Mouse (Mus musculus): ENCODE measurements around the gene Sh2d6. TPM values are rescaled to one million over a fixed set of nuclear protein-coding genes. Genes with fewer than 3 reads are reported as not detected.

The Sh2d6 gene
- 0.10 TPM in 1 of 2 replicates, not detected in the other for polyA plus RNA-seq (2015; fragmentation: Nextera tagmentation; extraction: Ambion mirVana)

GRCm38 (mm10) chr6:72521607-72522006 is at the start of gene Sh2d6:
Sh2d6 (minus strand) TSS chr6:72521707.
- Histone ChIP-seq H3K4me3 (replicated peaks; ENCODE audit: low read depth, low read length) (no peak within 1 kb of the TSS), H3K4me2 (ENCODE audit: low read length) (no peak within 1 kb of the TSS), H3K9ac (ENCODE audit: low read depth, low read length) (no peak within 1 kb of the TSS), H3K27me3 (ENCODE audit: insufficient read depth, low read length) (no peaks in the 10 kb centered on the region), H3K4me1 (replicated peaks; ENCODE audit: insufficient read depth, low read length) (peaks cover 15% of the 10 kb centered on the region), H3K9me3 (replicated peaks; ENCODE audit: low read length) (no peaks in the 10 kb centered on the region), H3K27ac (no peak within 1 kb of the TSS), H3K36me3 (ENCODE audit: insufficient read depth, low read length) (no peaks in the 10 kb centered on the region)
- TF ChIP-seq CTCF (IDR thresholded peaks at IDR 0.05; ENCODE audit: low read depth): no peak
- DNase-seq (ENCODE audit: low spot score) (no peak), ATAC-seq (replicated peaks; ENCODE audit: low FRiP score, low read depth) (no peak)
- 90% methylated on average over 5 of the region's 5 CpGs for WGBS

- WGBS: 79% methylated on average over 10 of the region's 10 CpGs
- Histone ChIP-seq H3K4me3 (replicated peaks; ENCODE audit: low read depth, low read length) (no peak overlapping the region), H3K9ac (ENCODE audit: low read depth, low read length) (no peak overlapping the region), H3K9me3 (replicated peaks; ENCODE audit: low read length) (no peaks in the 10 kb centered on the region), H3K4me2 (ENCODE audit: low read length) (no peak overlapping the region), H3K36me3 (ENCODE audit: insufficient read depth, low read length) (0 out of 2 replicates have a peak, but pooled peaks cover 7% of the 10 kb centered on the region), H3K27me3 (ENCODE audit: insufficient read depth, low read length) (no peaks in the 10 kb centered on the region), H3K27ac (no peak overlapping the region), H3K4me1 (replicated peaks; ENCODE audit: insufficient read depth, low read length) (no peaks in the 10 kb centered on the region)
- no peak for ATAC-seq (replicated peaks; ENCODE audit: low FRiP score, low read depth)
- TF ChIP-seq CTCF (IDR thresholded peaks at IDR 0.05; ENCODE audit: low read depth): no peak
- DNase-seq (ENCODE audit: low spot score): no peak
These were observed 49.3 kb upstream of the Sh2d6 start for GRCm38 (mm10) chr6:72570644-72571397.

- WGBS: 86% methylated on average over 10 of the region's 10 CpGs
- Histone ChIP-seq H3K4me3 (replicated peaks; ENCODE audit: low read depth, low read length) (no peak overlapping the region), H3K9me3 (replicated peaks; ENCODE audit: low read length) (no peaks in the 10 kb centered on the region), H3K27ac (no peak overlapping the region), H3K27me3 (ENCODE audit: insufficient read depth, low read length) (no peaks in the 10 kb centered on the region), H3K9ac (ENCODE audit: low read depth, low read length) (no peak overlapping the region), H3K36me3 (ENCODE audit: insufficient read depth, low read length) (no peaks in the 10 kb centered on the region), H3K4me2 (ENCODE audit: low read length) (no peak overlapping the region), H3K4me1 (replicated peaks; ENCODE audit: insufficient read depth, low read length) (0 out of 2 replicates have a peak, but pooled peaks cover 4% of the 10 kb centered on the region)
- ATAC-seq (replicated peaks; ENCODE audit: low FRiP score, low read depth) (no peak), DNase-seq (ENCODE audit: low spot score) (no peak)
- no peak for TF ChIP-seq CTCF (IDR thresholded peaks at IDR 0.05; ENCODE audit: low read depth)
These were observed 47.2 kb upstream of the Sh2d6 start for GRCm38 (mm10) chr6:72568736-72569135.

- Histone ChIP-seq H3K27ac (no peak overlapping the region), H3K9me3 (replicated peaks; ENCODE audit: low read length) (no peaks in the 10 kb centered on the region), H3K36me3 (ENCODE audit: insufficient read depth, low read length) (no peaks in the 10 kb centered on the region), H3K27me3 (ENCODE audit: insufficient read depth, low read length) (no peaks in the 10 kb centered on the region), H3K4me2 (ENCODE audit: low read length) (no peak overlapping the region), H3K9ac (ENCODE audit: low read depth, low read length) (no peak overlapping the region), H3K4me1 (replicated peaks; ENCODE audit: insufficient read depth, low read length) (peaks cover 10% of the 10 kb centered on the region; the same call in 1 of the 2 replicates), H3K4me3 (replicated peaks; ENCODE audit: low read depth, low read length) (no peak overlapping the region)
- DNase-seq (ENCODE audit: low spot score) (no peak), ATAC-seq (replicated peaks; ENCODE audit: low FRiP score, low read depth) (no peak)
- 81% methylated on average over 5 of the region's 5 CpGs for WGBS
- no peak for TF ChIP-seq CTCF (IDR thresholded peaks at IDR 0.05; ENCODE audit: low read depth)
These were observed 46.0 kb upstream of the Sh2d6 start for GRCm38 (mm10) chr6:72567508-72567907.

GRCm38 (mm10) chr6:72566044-72566443 is 44.5 kb upstream of the Sh2d6 start:
- peak overlapping the region; percentile 57; the same call in 1 of the 2 replicates for H3K27ac ChIP-seq
- H3K9ac ChIP-seq (ENCODE audit: low read depth, low read length): no peak overlapping the region
- no peak overlapping the region for H3K4me2 ChIP-seq (ENCODE audit: low read length)
- 3% methylated on average over 4 of the region's 4 CpGs for WGBS
- no peaks in the 10 kb centered on the region for H3K27me3 ChIP-seq (ENCODE audit: insufficient read depth, low read length)
- no peaks in the 10 kb centered on the region for H3K36me3 ChIP-seq (ENCODE audit: insufficient read depth, low read length)
- DNase-seq (ENCODE audit: low spot score): peak; percentile 96
- H3K4me1 ChIP-seq (replicated peaks; ENCODE audit: insufficient read depth, low read length): peaks cover 12% of the 10 kb centered on the region; the same call in 1 of the 2 replicates
- no peak overlapping the region for H3K4me3 ChIP-seq (replicated peaks; ENCODE audit: low read depth, low read length)
- no peaks in the 10 kb centered on the region for H3K9me3 ChIP-seq (replicated peaks; ENCODE audit: low read length)
- peak; percentile 99 for TF ChIP-seq CTCF (IDR thresholded peaks at IDR 0.05; ENCODE audit: low read depth)
- ATAC-seq (replicated peaks; ENCODE audit: low FRiP score, low read depth): peak; percentile 69

GRCm38 (mm10) chr6:72565506-72565905 is 44.0 kb upstream of the Sh2d6 start:
- no peak overlapping the region for H3K4me2 ChIP-seq (ENCODE audit: low read length)
- no peak overlapping the region for H3K9ac ChIP-seq (ENCODE audit: low read depth, low read length)
- H3K9me3 ChIP-seq (replicated peaks; ENCODE audit: low read length): no peaks in the 10 kb centered on the region
- H3K4me1 ChIP-seq (replicated peaks; ENCODE audit: insufficient read depth, low read length): peaks cover 12% of the 10 kb centered on the region; the same call in 1 of the 2 replicates
- H3K27me3 ChIP-seq (ENCODE audit: insufficient read depth, low read length): no peaks in the 10 kb centered on the region
- no peaks in the 10 kb centered on the region for H3K36me3 ChIP-seq (ENCODE audit: insufficient read depth, low read length)
- H3K4me3 ChIP-seq (replicated peaks; ENCODE audit: low read depth, low read length): no peak overlapping the region
- DNase-seq (ENCODE audit: low spot score): no peak
- 0 out of 2 replicates have a peak, but pooled peaks have one; percentile 10 for ATAC-seq (replicated peaks; ENCODE audit: low FRiP score, low read depth)
- TF ChIP-seq CTCF (IDR thresholded peaks at IDR 0.05; ENCODE audit: low read depth): no peak
- H3K27ac ChIP-seq: peak overlapping the region; percentile 57
- 70% methylated on average over 7 of the region's 7 CpGs for WGBS

Measured in kidney, postnatal 0 days (tissue).